Mouse (Mus musculus) embryonic stem cell, embryonic (primary cell): Measurements from ENCODE around the gene Prcc.
"Not testable (repeated sequence)": the region's sequence is repeated elsewhere in the genome, so short reads cannot be mapped to it uniquely, and the experiment has no call there.

Source experiments
- CTCF ChIA-PET, 4 experiments: fragments of 300-600 bp in 2 of 4; fragments of 350-600 bp in 2 of 4; sonication (Branson Sonifier 250); formaldehyde crosslinking; loops; one replicate each; lab custom pipeline; 2022; ENCODE audit warnings: inconsistent platforms in 2 of 4; lab: Charles Lee
- POLR2A ChIA-PET, 4 experiments: fragments of 300-600 bp in 2 of 4; fragments of 350-600 bp in 2 of 4; sonication (Branson Sonifier 250); formaldehyde crosslinking; loops; one replicate each; lab custom pipeline; 2022; ENCODE audit warnings: antibody characterized with exemption in 4 of 4, inconsistent platforms in 1 of 4; lab: Charles Lee

The Prcc gene

GRCm38 (mm10) chr3:87844981-87845380 is 40.4 kb downstream of the Prcc start:
- ChIA-PET POLR2A (interaction anchor here in 1 of 4 experiments (0.8 kb wide), 1 partner anchor 130 kb away, joined by 3 read pairs; no protein-coding TSS in a partner anchor), CTCF (interaction anchor here in 2 of 4 experiments (0.9 to 1.2 kb wide), 3 partner anchors 11 to 16 kb away, joined by 3 read pairs; no protein-coding TSS in a partner anchor)

- ChIA-PET POLR2A (interaction anchor here in 2 of 4 experiments (0.6 to 3.6 kb wide), 4 partner anchors 10 to 309 kb away, joined by 4 to 12 read pairs (median 6); no protein-coding TSS in a partner anchor), CTCF (interaction anchor here in 2 of 4 experiments (2.9 to 4.3 kb wide), 3 partner anchors 13 to 71 kb away, joined by 24 to 38 read pairs (median 29); partner anchors contain the start of gene Ntrk1 (in 1 of the 2))
These were observed 44.5 kb downstream of the Prcc start for GRCm38 (mm10) chr3:87840858-87841257.

GRCm38 (mm10) chr3:87838622-87839021 is 46.8 kb downstream of the Prcc start:
- CTCF ChIA-PET, result interaction anchor here (0.5 to 4.3 kb wide), 117 partner anchors 8 to 1136 kb away, joined by 3 to 38 read pairs (median 4); partner anchors contain the start of genes Insrr (in 3 of the 4), Lrrc71 (in 3 of the 4), Ntrk1 (in 3 of the 4) and Prcc (in 2 of the 4)
- POLR2A ChIA-PET, result interaction anchor here (0.6 to 3.6 kb wide), 18 partner anchors 9 to 299 kb away, joined by 3 to 12 read pairs (median 4); partner anchors contain the start of gene Hdgf (in 1 of the 4)

GRCm38 (mm10) chr3:87833482-87833881 is 51.9 kb downstream of the Prcc start:
- ChIA-PET CTCF (interaction anchor here in 3 of 4 experiments (0.6 to 2.5 kb wide), 14 partner anchors 12 to 271 kb away, joined by 3 to 13 read pairs (median 4); partner anchors contain the start of genes Lrrc71 (in 1 of the 3) and Ntrk1 (in 1 of the 3)), POLR2A (interaction anchor here in 2 of 4 experiments (1.0 to 3.5 kb wide), 3 partner anchors 30 to 52 kb away, joined by 3 to 12 read pairs (median 3); partner anchors contain the start of gene Prcc (in 2 of the 2))

GRCm38 (mm10) chr3:87832109-87832859 is 53.1 kb downstream of the Prcc start:
- ChIA-PET CTCF (interaction anchor here in 3 of 4 experiments (1.0 to 2.5 kb wide), 6 partner anchors 13 to 129 kb away, joined by 3 to 13 read pairs (median 4); partner anchors contain the start of genes Lrrc71 (in 1 of the 3) and Ntrk1 (in 1 of the 3)), POLR2A (interaction anchor here in 2 of 4 experiments (1.2 to 3.5 kb wide), 3 partner anchors 31 to 138 kb away, joined by 3 to 12 read pairs (median 3); partner anchors contain the start of genes Nes (in 1 of the 2) and Prcc (in 1 of the 2))

- CTCF ChIA-PET, result interaction anchor here (0.5 to 2.0 kb wide), 17 partner anchors 10 to 132 kb away, joined by 3 to 16 read pairs (median 4); partner anchors contain the start of gene Ntrk1 (in 1 of the 4)
- POLR2A ChIA-PET, result interaction anchor here in 2 of 4 experiments (0.7 to 1.1 kb wide), 4 partner anchors 12 to 151 kb away, joined by 3 to 4 read pairs (median 3); no protein-coding TSS in a partner anchor
These were observed 56.4 kb downstream of the Prcc start for GRCm38 (mm10) chr3:87829025-87829424.

- ChIA-PET CTCF (interaction anchor here (0.5 to 2.0 kb wide), 17 partner anchors 10 to 133 kb away, joined by 3 to 16 read pairs (median 4); partner anchors contain the start of gene Ntrk1 (in 1 of the 4)), POLR2A (interaction anchor here in 2 of 4 experiments (0.7 to 1.1 kb wide), 4 partner anchors 11 to 152 kb away, joined by 3 to 4 read pairs (median 3); no protein-coding TSS in a partner anchor)
These were observed 57.0 kb downstream of the Prcc start for GRCm38 (mm10) chr3:87828435-87828834.

- POLR2A ChIA-PET, CTCF ChIA-PET: not testable (repeated sequence)
These were observed 61.2 kb downstream of the Prcc start, which contains the start of gene Pear1 for GRCm38 (mm10) chr3:87824206-87824605. Gene Pear1, minus strand, starts transcription at chr3:87824306.

GRCm38 (mm10) chr3:87818226-87818625 is 67.2 kb downstream of the Prcc start:
- POLR2A ChIA-PET, result interaction anchor here in 2 of 4 experiments (0.8 to 1.4 kb wide), 6 partner anchors 13 to 68 kb away, joined by 3 to 4 read pairs (median 3); partner anchors contain the start of genes Ntrk1 (in 1 of the 2) and Prcc (in 1 of the 2)
- CTCF ChIA-PET, result interaction anchor here in 3 of 4 experiments (1.0 to 5.9 kb wide), 11 partner anchors 14 to 169 kb away, joined by 3 to 33 read pairs (median 13); partner anchors contain the start of genes Ntrk1 (in 2 of the 3) and Lrrc71 (in 1 of the 3)

- POLR2A ChIA-PET, result interaction anchor here in 3 of 4 experiments (0.6 to 3.2 kb wide), 11 partner anchors 12 to 245 kb away, joined by 3 to 13 read pairs (median 4); partner anchors contain the start of genes Insrr (in 1 of the 3), Lrrc71 (in 1 of the 3), Ntrk1 (in 1 of the 3) and Prcc (in 1 of the 3)
These were observed 68.7 kb downstream of the Prcc start for GRCm38 (mm10) chr3:87816646-87817093.

GRCm38 (mm10) chr3:87816166-87816565 is 69.2 kb downstream of the Prcc start:
- POLR2A ChIA-PET, result interaction anchor here in 2 of 4 experiments (0.8 to 3.2 kb wide), 4 partner anchors 9 to 48 kb away, joined by 3 to 13 read pairs (median 4); partner anchors contain the start of genes Insrr (in 1 of the 2) and Ntrk1 (in 1 of the 2)
- CTCF ChIA-PET, result interaction anchor here (0.6 to 5.9 kb wide), 21 partner anchors 8 to 67 kb away, joined by 3 to 33 read pairs (median 7); partner anchors contain the start of genes Ntrk1 (in 2 of the 4) and Lrrc71 (in 1 of the 4)

More at GRCm38 (mm10) chr3:87816646-87817093, 68.7 kb downstream of the Prcc start:
- CTCF ChIA-PET, result interaction anchor here (0.6 to 5.9 kb wide), 29 partner anchors 9 to 170 kb away, joined by 3 to 33 read pairs (median 5); partner anchors contain the start of genes Ntrk1 (in 2 of the 4) and Lrrc71 (in 1 of the 4)

- ChIA-PET CTCF (interaction anchor here in 2 of 4 experiments (0.6 to 0.8 kb wide), 2 partner anchors 16 to 69 kb away, joined by 3 read pairs; no protein-coding TSS in a partner anchor), POLR2A (no interaction called here)
These were observed 72.5 kb downstream of the Prcc start for GRCm38 (mm10) chr3:87812873-87813272.

GRCm38 (mm10) chr3:87812413-87812812 is 73.0 kb downstream of the Prcc start:
- ChIA-PET POLR2A (interaction anchor here in 1 of 4 experiments (0.7 kb wide), 1 partner anchor 102 kb away, joined by 3 read pairs; no protein-coding TSS in a partner anchor), CTCF (interaction anchor here in 3 of 4 experiments (0.6 to 0.8 kb wide), 3 partner anchors 10 to 17 kb away, joined by 3 read pairs; no protein-coding TSS in a partner anchor)

- ChIA-PET CTCF (interaction anchor here in 2 of 4 experiments (0.7 to 1.4 kb wide), 3 partner anchors 27 to 28 kb away, joined by 3 read pairs; no protein-coding TSS in a partner anchor), POLR2A (no interaction called here)
These were observed 74.1 kb downstream of the Prcc start for GRCm38 (mm10) chr3:87811297-87811696.

GRCm38 (mm10) chr3:87809322-87809962 is 76.0 kb downstream of the Prcc start:
- ChIA-PET CTCF (interaction anchor here in 3 of 4 experiments (0.6 to 1.8 kb wide), 8 partner anchors 13 to 161 kb away, joined by 3 to 6 read pairs (median 4); partner anchors contain the start of gene Insrr (in 1 of the 3)), POLR2A (interaction anchor here in 2 of 4 experiments (0.7 to 1.0 kb wide), 5 partner anchors 15 to 151 kb away, joined by 3 read pairs; partner anchors contain the start of genes Ntrk1 (in 1 of the 2) and Prcc (in 1 of the 2))
